Mouse (Mus musculus): Measurements from ENCODE around the gene 4931429L15Rik. TPM values are rescaled to one million over a fixed set of nuclear protein-coding genes. Genes with fewer than 3 reads are reported as not detected.

Gene 4931429L15Rik
- polyA plus RNA-seq, 1 experiment from 2014 or later = 0.15 TPM

GRCm38 (mm10) chr9:46316909-46317308 lies 2.9 kb downstream of the 4931429L15Rik start:
- Histone ChIP-seq H3K27me3 (ENCODE audit: control insufficient read depth, insufficient read depth, low read length) (no peaks in the 10 kb centered on the region), H3K4me1 (replicated peaks; ENCODE audit: control insufficient read depth, insufficient read depth, low read length) (peaks cover 13% of the 10 kb centered on the region), H3K9ac (ENCODE audit: low read depth, low read length) (no peak overlapping the region), H3K36me3 (ENCODE audit: control insufficient read depth, insufficient read depth, low read length) (no peaks in the 10 kb centered on the region), H3K4me2 (replicated peaks; ENCODE audit: low read depth, low read length) (no peak overlapping the region), H3K4me3 (ENCODE audit: low read depth, low read length) (no peak overlapping the region), H3K27ac (ENCODE audit: low read depth, low read length) (no peak overlapping the region), H3K9me3 (ENCODE audit: control insufficient read depth, low read length) (no peaks in the 10 kb centered on the region; the same call in 1 of the 2 replicates)
- ATAC-seq (ENCODE audit: low FRiP score) (no peak), DNase-seq (ENCODE audit: low spot score) (no peak)
- WGBS = 59% methylated on average over 8 of the region's 8 CpGs

DNA sequence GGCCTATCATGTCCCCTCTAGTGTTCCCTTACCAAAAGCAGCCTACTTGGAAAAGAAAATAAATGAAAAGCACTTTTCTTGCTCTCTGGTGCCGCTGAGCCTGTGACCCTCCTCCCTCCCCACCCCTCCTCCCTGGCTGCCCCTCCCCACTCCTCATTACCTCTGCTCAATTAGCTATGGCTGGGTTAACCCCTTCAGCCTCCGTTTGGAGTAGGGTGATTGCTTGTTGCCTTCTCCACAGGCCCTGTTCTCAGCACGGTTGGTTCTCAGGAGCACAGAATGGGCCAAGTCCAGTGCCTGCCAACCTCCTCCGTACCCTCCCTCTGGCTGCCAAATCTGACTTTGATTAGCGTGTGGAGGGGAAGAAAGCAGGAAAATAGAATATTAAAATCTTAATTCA lies 3.4 kb downstream of the 4931429L15Rik start:
- H3K27me3 ChIP-seq (ENCODE audit: control insufficient read depth, insufficient read depth, low read length) = no peaks in the 10 kb centered on the region
- no peak overlapping the region for H3K4me3 ChIP-seq (ENCODE audit: low read depth, low read length)
- H3K9ac ChIP-seq (ENCODE audit: low read depth, low read length) = 0 out of 2 replicates have a peak overlapping the region, but pooled peaks have one; percentile 4
- H3K36me3 ChIP-seq (ENCODE audit: control insufficient read depth, insufficient read depth, low read length) = no peaks in the 10 kb centered on the region
- 18% methylated on average over 5 of the region's 5 CpGs for WGBS
- H3K9me3 ChIP-seq (ENCODE audit: control insufficient read depth, low read length) = no peaks in the 10 kb centered on the region; the same call in 1 of the 2 replicates
- H3K27ac ChIP-seq (ENCODE audit: low read depth, low read length) = 0 out of 2 replicates have a peak overlapping the region, but pooled peaks have one; percentile 33
- DNase-seq (ENCODE audit: low spot score) = no peak
- peaks cover 13% of the 10 kb centered on the region for H3K4me1 ChIP-seq (replicated peaks; ENCODE audit: control insufficient read depth, insufficient read depth, low read length)
- H3K4me2 ChIP-seq (replicated peaks; ENCODE audit: low read depth, low read length) = no peak overlapping the region
- peak; percentile 63 for ATAC-seq (ENCODE audit: low FRiP score)

DNA sequence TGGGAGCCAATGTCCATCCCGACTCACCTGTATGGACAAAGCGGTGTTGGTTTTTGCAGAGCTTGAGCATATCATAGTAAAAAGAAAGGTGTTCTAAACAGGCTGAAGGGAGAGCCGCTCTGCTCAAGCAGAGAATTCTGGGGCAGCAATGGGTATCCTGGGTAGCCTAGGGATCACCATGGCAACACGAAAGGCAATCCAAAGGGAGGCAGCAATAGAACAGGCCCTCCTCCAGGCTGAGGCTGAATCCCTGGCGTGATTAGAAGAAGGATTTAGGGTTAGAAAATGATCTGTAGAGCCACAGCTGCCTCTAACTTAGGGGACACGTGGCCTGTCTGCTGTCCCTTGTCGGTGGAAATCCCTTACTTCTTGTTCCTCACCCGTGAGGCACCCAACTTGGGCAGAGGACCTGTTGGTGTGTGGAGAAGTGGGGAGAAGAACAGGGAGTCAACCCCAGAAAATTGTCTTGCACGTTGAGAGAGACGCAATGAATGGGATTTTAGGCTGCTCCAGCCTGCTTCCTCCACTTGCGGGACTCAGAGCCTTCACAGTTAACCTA lies 3.9 kb downstream of the 4931429L15Rik start:
- Histone ChIP-seq H3K4me3 (ENCODE audit: low read depth, low read length) (no peak overlapping the region), H3K27me3 (ENCODE audit: control insufficient read depth, insufficient read depth, low read length) (no peaks in the 10 kb centered on the region), H3K4me2 (replicated peaks; ENCODE audit: low read depth, low read length) (no peak overlapping the region), H3K27ac (ENCODE audit: low read depth, low read length) (0 out of 2 replicates have a peak overlapping the region, but pooled peaks have one; percentile 33), H3K4me1 (replicated peaks; ENCODE audit: control insufficient read depth, insufficient read depth, low read length) (peaks cover 13% of the 10 kb centered on the region), H3K9ac (ENCODE audit: low read depth, low read length) (0 out of 2 replicates have a peak overlapping the region, but pooled peaks have one; percentile 4), H3K9me3 (ENCODE audit: control insufficient read depth, low read length) (no peaks in the 10 kb centered on the region; the same call in 1 of the 2 replicates), H3K36me3 (ENCODE audit: control insufficient read depth, insufficient read depth, low read length) (no peaks in the 10 kb centered on the region)
- ATAC-seq (ENCODE audit: low FRiP score) (0 out of 2 replicates have a peak, but pooled peaks have one; percentile 30), DNase-seq (ENCODE audit: low spot score) (no peak)
- WGBS = 29% methylated on average over 11 of the region's 11 CpGs

DNA sequence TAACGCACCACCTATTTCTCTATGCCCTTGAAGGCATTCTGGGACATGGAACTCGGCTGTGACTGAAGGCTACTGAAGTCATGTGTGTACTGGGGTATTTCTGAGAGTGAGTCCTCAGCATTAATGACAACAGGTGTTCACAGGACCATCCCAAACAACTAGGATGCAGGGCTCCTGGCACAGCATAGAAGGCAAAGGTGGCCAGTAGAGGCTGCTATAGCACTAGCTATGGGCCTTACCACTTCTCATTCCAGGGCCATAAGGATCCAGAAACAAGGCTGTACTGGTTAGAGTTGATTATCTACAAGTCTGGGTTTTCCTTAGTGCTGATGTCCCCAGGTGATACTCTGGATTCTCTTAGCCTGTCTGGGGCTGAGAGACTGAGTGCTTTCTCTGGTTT lies 4.9 kb downstream of the 4931429L15Rik start:
- no peaks in the 10 kb centered on the region; the same call in 1 of the 2 replicates for H3K9me3 ChIP-seq (ENCODE audit: control insufficient read depth, low read length)
- no peak overlapping the region for H3K4me3 ChIP-seq (ENCODE audit: low read depth, low read length)
- DNase-seq (ENCODE audit: low spot score) = no peak
- no peak overlapping the region for H3K9ac ChIP-seq (ENCODE audit: low read depth, low read length)
- no peaks in the 10 kb centered on the region for H3K27me3 ChIP-seq (ENCODE audit: control insufficient read depth, insufficient read depth, low read length)
- H3K36me3 ChIP-seq (ENCODE audit: control insufficient read depth, insufficient read depth, low read length) = no peaks in the 10 kb centered on the region
- no peak overlapping the region for H3K27ac ChIP-seq (ENCODE audit: low read depth, low read length)
- ATAC-seq (ENCODE audit: low FRiP score) = peak; percentile 25; the same call in 1 of the 2 replicates
- no peak overlapping the region for H3K4me2 ChIP-seq (replicated peaks; ENCODE audit: low read depth, low read length)
- peaks cover 13% of the 10 kb centered on the region for H3K4me1 ChIP-seq (replicated peaks; ENCODE audit: control insufficient read depth, insufficient read depth, low read length)
- WGBS = 49% methylated on average over 2 of the region's 2 CpGs

DNA sequence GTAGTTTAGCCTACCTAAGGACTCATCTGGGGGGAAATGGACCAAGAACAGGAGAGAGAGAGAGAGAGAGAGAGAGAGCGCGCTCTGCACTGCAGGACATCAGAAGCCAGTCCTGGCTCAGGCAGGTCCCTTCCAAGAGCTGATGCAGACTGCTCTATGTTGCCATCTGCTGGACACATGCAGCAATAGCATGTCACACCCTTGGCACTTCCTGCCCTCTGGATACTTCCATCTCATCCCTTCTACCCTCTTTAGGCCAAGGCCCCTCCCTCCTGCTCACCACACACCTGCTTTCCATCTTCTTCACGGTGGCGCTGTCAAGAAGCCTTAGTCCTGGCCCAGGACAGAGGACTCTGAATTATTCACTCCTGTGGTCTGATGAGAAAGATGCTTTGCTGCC lies 5.3 kb downstream of the 4931429L15Rik start:
- Histone ChIP-seq H3K9ac (ENCODE audit: low read depth, low read length) (no peak overlapping the region), H3K9me3 (ENCODE audit: control insufficient read depth, low read length) (no peaks in the 10 kb centered on the region), H3K27ac (ENCODE audit: low read depth, low read length) (no peak overlapping the region), H3K27me3 (ENCODE audit: control insufficient read depth, insufficient read depth, low read length) (no peaks in the 10 kb centered on the region), H3K4me2 (replicated peaks; ENCODE audit: low read depth, low read length) (no peak overlapping the region), H3K36me3 (ENCODE audit: control insufficient read depth, insufficient read depth, low read length) (no peaks in the 10 kb centered on the region), H3K4me3 (ENCODE audit: low read depth, low read length) (no peak overlapping the region), H3K4me1 (replicated peaks; ENCODE audit: control insufficient read depth, insufficient read depth, low read length) (peaks cover 13% of the 10 kb centered on the region)
- whole genome bisulfite sequencing = 7% methylated on average over 4 of the region's 4 CpGs
- ATAC-seq (ENCODE audit: low FRiP score) = peak; percentile 66
- peak; percentile 87 for DNase-seq (ENCODE audit: low spot score)

DNA sequence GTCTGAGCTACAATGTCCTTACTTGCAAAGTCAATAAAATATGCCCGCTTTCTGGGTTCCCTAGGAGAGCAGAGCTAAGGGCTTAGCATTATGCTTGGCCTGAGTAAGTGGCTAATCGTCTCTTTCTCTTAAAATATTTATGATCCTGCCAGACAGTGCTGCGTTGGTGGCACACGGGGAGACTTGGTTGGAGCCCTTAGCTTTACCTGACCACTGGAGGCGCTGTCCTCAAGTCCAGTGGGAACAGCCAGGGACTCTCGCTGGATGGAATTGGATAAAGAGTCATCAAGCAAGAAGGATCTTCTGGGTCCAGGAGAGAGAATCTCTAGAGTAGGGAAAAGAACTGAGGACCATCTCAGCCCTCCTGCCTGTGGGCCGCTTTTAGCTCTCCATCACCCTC lies 10.7 kb downstream of the 4931429L15Rik start:
- no peaks in the 10 kb centered on the region for H3K9me3 ChIP-seq (ENCODE audit: control insufficient read depth, low read length)
- no peaks in the 10 kb centered on the region for H3K4me1 ChIP-seq (replicated peaks; ENCODE audit: control insufficient read depth, insufficient read depth, low read length)
- H3K27me3 ChIP-seq (ENCODE audit: control insufficient read depth, insufficient read depth, low read length) = no peaks in the 10 kb centered on the region
- H3K36me3 ChIP-seq (ENCODE audit: control insufficient read depth, insufficient read depth, low read length) = no peaks in the 10 kb centered on the region
- H3K9ac ChIP-seq (ENCODE audit: low read depth, low read length) = no peak overlapping the region
- H3K27ac ChIP-seq (ENCODE audit: low read depth, low read length) = no peak overlapping the region
- peak; percentile 33 for DNase-seq (ENCODE audit: low spot score)
- 14% methylated on average over 7 of the region's 7 CpGs for WGBS
- no peak overlapping the region for H3K4me3 ChIP-seq (ENCODE audit: low read depth, low read length)
- ATAC-seq (ENCODE audit: low FRiP score) = no peak
- no peak overlapping the region for H3K4me2 ChIP-seq (replicated peaks; ENCODE audit: low read depth, low read length)

GRCm38 (mm10) chr9:46302142-46302541 lies 17.6 kb downstream of the 4931429L15Rik start:
- Histone ChIP-seq H3K4me3 (ENCODE audit: low read depth, low read length) (no peak overlapping the region), H3K27me3 (ENCODE audit: control insufficient read depth, insufficient read depth, low read length) (no peaks in the 10 kb centered on the region), H3K9ac (ENCODE audit: low read depth, low read length) (no peak overlapping the region), H3K27ac (ENCODE audit: low read depth, low read length) (no peak overlapping the region), H3K4me1 (replicated peaks; ENCODE audit: control insufficient read depth, insufficient read depth, low read length) (no peaks in the 10 kb centered on the region), H3K36me3 (ENCODE audit: control insufficient read depth, insufficient read depth, low read length) (no peaks in the 10 kb centered on the region), H3K4me2 (replicated peaks; ENCODE audit: low read depth, low read length) (no peak overlapping the region), H3K9me3 (ENCODE audit: control insufficient read depth, low read length) (no peaks in the 10 kb centered on the region)
- DNase-seq (ENCODE audit: low spot score) (peak; percentile 79), ATAC-seq (ENCODE audit: low FRiP score) (no peak; the same call in 1 of the 2 replicates)
- WGBS = 10% methylated on average over 2 of the region's 2 CpGs

DNA sequence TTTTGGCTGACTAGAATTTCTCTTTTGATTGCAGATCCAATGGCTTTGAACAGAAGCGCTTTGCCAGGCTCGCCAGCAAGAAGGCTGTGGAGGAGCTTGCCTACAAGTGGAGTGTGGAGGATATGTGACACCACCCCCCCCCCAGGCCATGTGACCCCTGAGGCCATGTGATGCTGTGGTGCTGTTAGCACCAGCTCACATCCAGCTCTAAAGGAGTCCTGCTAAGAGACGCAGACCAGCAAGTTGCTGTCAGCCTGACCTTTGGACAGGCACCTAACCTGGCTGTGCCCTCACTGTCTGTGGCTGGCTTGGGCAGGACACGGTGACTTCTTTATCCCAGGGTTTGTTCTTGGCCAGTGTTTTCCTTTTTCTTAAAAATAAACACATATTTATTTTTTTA lies 21.4 kb downstream of the 4931429L15Rik start:
- no peaks in the 10 kb centered on the region for H3K36me3 ChIP-seq (ENCODE audit: control insufficient read depth, insufficient read depth, low read length)
- no peak overlapping the region for H3K4me3 ChIP-seq (ENCODE audit: low read depth, low read length)
- no peak overlapping the region for H3K4me2 ChIP-seq (replicated peaks; ENCODE audit: low read depth, low read length)
- H3K4me1 ChIP-seq (replicated peaks; ENCODE audit: control insufficient read depth, insufficient read depth, low read length) = no peaks in the 10 kb centered on the region
- no peaks in the 10 kb centered on the region for H3K9me3 ChIP-seq (ENCODE audit: control insufficient read depth, low read length)
- 89% methylated on average over 4 of the region's 4 CpGs for WGBS
- H3K27me3 ChIP-seq (ENCODE audit: control insufficient read depth, insufficient read depth, low read length) = no peaks in the 10 kb centered on the region
- H3K27ac ChIP-seq (ENCODE audit: low read depth, low read length) = no peak overlapping the region
- DNase-seq (ENCODE audit: low spot score) (no peak), ATAC-seq (ENCODE audit: low FRiP score) (no peak)
- no peak overlapping the region for H3K9ac ChIP-seq (ENCODE audit: low read depth, low read length)

All from hindbrain, embryonic 11.5 days (tissue).